ENCODE assay signal across 8 mouse cellular contexts in the genomic region with DNA sequence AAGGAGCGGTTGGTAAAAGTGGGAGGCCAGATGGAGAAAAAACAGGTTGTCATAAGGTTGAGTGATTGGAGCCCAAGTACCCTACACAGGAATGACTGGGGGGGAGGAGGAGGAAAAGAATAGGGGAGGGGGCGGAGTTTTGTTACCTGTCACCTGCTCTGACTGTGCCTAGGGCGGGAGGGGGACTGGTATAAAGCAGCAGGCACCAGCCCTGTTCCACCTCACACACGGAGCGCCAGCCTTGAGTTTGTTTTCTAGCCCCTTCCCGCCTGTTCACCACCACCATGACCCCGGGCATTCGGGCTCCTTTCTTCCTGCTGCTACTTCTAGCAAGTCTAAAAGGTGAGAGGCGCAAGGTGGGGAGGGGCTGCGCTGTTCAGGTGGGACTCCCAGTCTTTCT. TPM values are rescaled to one million over a fixed set of nuclear protein-coding genes. Genes with fewer than 3 reads are reported as not detected.
A peak's percentile ranks its signal among the peaks of the same experiment; 100 is the strongest.
DNase-seq lines count a peak whose midpoint lies in the region; ATAC-seq and TF ChIP-seq lines count a peak whose summit lies in the region.

Gene Muc1 (plus strand): TSS at position 222 of the 400 bp plus-strand sequence.

- H3K9me3 ChIP-seq in intestine, embryonic 16.5 days (ENCODE audit: control insufficient read depth, low read length) = no peaks in the 10 kb centered on the region
- no peaks in the 10 kb centered on the region for H3K9me3 ChIP-seq in lung, postnatal 0 days (ENCODE audit: low read length)

- ATAC-seq in intestine, embryonic 16.5 days = peak; percentile 22; the same call in 1 of the 2 replicates
- ATAC-seq in lung, postnatal 0 days = peak; percentile 54

- H3K4me3 ChIP-seq in brown adipose tissue, adult 24 weeks (ENCODE audit: insufficient read depth, low read depth, low read length) = peak within 1 kb of the TSS; percentile 77
- H3K4me3 ChIP-seq in intestine, embryonic 16.5 days (ENCODE audit: low read length) = peak within 1 kb of the TSS; percentile 47
- H3K4me3 ChIP-seq in lung, postnatal 0 days (ENCODE audit: low read depth, low read length) = peak within 1 kb of the TSS; percentile 36

- peak within 1 kb of the TSS; percentile 58 for H3K9ac ChIP-seq in intestine, embryonic 16.5 days (ENCODE audit: low read depth, low read length)
- H3K9ac ChIP-seq in lung, postnatal 0 days (replicated peaks; ENCODE audit: low read depth) = peak within 1 kb of the TSS; percentile 20; the same call in 1 of the 2 replicates

- H3K36me3 ChIP-seq in intestine, embryonic 16.5 days (ENCODE audit: control insufficient read depth, insufficient read depth, low read length) = no peaks in the 10 kb centered on the region
- H3K36me3 ChIP-seq in lung, postnatal 0 days (ENCODE audit: insufficient read depth, low read length) = no peaks in the 10 kb centered on the region

- no peak for TF ChIP-seq CTCF in lung, postnatal 0 days (IDR thresholded peaks at IDR 0.05)

- peaks cover 4% of the 10 kb centered on the region; the same call in 1 of the 2 replicates for H3K27me3 ChIP-seq in intestine, embryonic 16.5 days (replicated peaks; ENCODE audit: control insufficient read depth, insufficient read depth, low read length)
- no peaks in the 10 kb centered on the region for H3K27me3 ChIP-seq in lung, postnatal 0 days (replicated peaks; ENCODE audit: insufficient read depth, low read length)

- H3K27ac ChIP-seq in brown adipose tissue, adult 24 weeks (replicated peaks; ENCODE audit: low read depth, low read length) = peak within 1 kb of the TSS; percentile 73
- H3K27ac ChIP-seq in intestine, embryonic 16.5 days (ENCODE audit: low read length) = no peak within 1 kb of the TSS
- H3K27ac ChIP-seq in lung, postnatal 0 days (ENCODE audit: low read length) = peak within 1 kb of the TSS; percentile 85

- H3K4me2 ChIP-seq in intestine, embryonic 16.5 days (ENCODE audit: low read depth, low read length) = peak within 1 kb of the TSS; percentile 72
- peak within 1 kb of the TSS; percentile 69 for H3K4me2 ChIP-seq in lung, postnatal 0 days (replicated peaks; ENCODE audit: low read depth, low read length)

- H3K4me1 ChIP-seq in brown adipose tissue, adult 24 weeks (ENCODE audit: control insufficient read depth, insufficient read depth, insufficient read length, low read length) = 0 out of 2 replicates have a peak, but pooled peaks cover 3% of the 10 kb centered on the region
- peaks cover 42% of the 10 kb centered on the region for H3K4me1 ChIP-seq in intestine, embryonic 16.5 days (ENCODE audit: control insufficient read depth, insufficient read depth, low read length)
- H3K4me1 ChIP-seq in lung, postnatal 0 days (ENCODE audit: insufficient read depth, low read depth, low read length) = peaks cover 18% of the 10 kb centered on the region

- DNase-seq in ES-CJ7 (ENCODE audit: low read depth, low spot score) = peak; percentile 55
- peak; percentile 86 for DNase-seq in lung, postnatal 0 days (ENCODE audit: low spot score)
- no peak for DNase-seq in right cerebral cortex, adult 18-20 months
- no peak for DNase-seq in spleen, postnatal 10 days (ENCODE audit: low spot score in 2 of 2)
- DNase-seq in embryo, embryonic 9.5 days (ENCODE audit: extremely low spot score) = no peak
- no peak for DNase-seq in thymus, adult 18-20 months

- no peak for TF ChIP-seq EP300 in lung, postnatal 0 days (IDR thresholded peaks at IDR 0.05)

- 24% methylated on average over 10 of the region's 10 CpGs for WGBS in intestine, embryonic 16.5 days
- 16% methylated on average over 10 of the region's 10 CpGs for WGBS in lung, postnatal 0 days

RNA-seq across cellular contexts. Expression of gene Muc1, which starts in this region (rescaled TPM):
- polyA plus RNA-seq in brown adipose tissue, adult 24 weeks (2012; ENCODE audit: insufficient read depth, insufficient read length, missing spikeins) = 0.75 and 0.83 TPM in 2 replicates
- polyA plus RNA-seq in intestine, embryonic 16.5 days (2015; fragmentation: Nextera tagmentation; extraction: Ambion mirVana) = 13.2 and 13.4 TPM in 2 replicates
- 300 and 307 TPM in 2 replicates for polyA plus RNA-seq in lung, postnatal 0 days (2015; fragmentation: Nextera tagmentation; extraction: Ambion mirVana)

Comparison
In these comparisons a context has a peak if more than half of its experiments do, and no peak if none do; other contexts are left out.
1. RNA of gene Muc1 (polyA plus RNA-seq): 300 to 307 TPM in lung, postnatal 0 days; 13.2 to 13.4 TPM in intestine, embryonic 16.5 days and 0.75 to 0.83 TPM in brown adipose tissue, adult 24 weeks; every median in the first group is over 10 times any median in the second.
2. DNase-seq: peak in ES-CJ7 (single experiment) and lung, postnatal 0 days (single experiment); none in right cerebral cortex, adult 18-20 months (single experiment), spleen, postnatal 10 days (0 of 2), embryo, embryonic 9.5 days (single experiment) and thymus, adult 18-20 months (0 of 2).
3. Peak in every context shown above with its lines, with median percentiles within 50 percentile points of each other: H3K4me3 ChIP-seq.